Mouse (Mus musculus) natural killer cell, adult 2 months (primary cell): ENCODE data around the gene Pla2g2f.

Experiments used
- DNase-seq, 2 experiments: peaks; one replicate each; pipeline ENCODE4 v3.0.0; 2022; ENCODE audit warnings: low spot score in 2 of 2

Gene Pla2g2f

GRCm38 (mm10) chr4:138757416-138757815 is at the start of gene Pla2g2f:
Gene Pla2g2f (minus strand): TSS chr4:138757626.
- no peak for DNase-seq

- no peak for DNase-seq
Measured at GRCm38 (mm10) chr4:138806920-138807541, 49.6 kb upstream of the Pla2g2f start.

- DNase-seq, result no peak
Measured at GRCm38 (mm10) chr4:138806160-138806559, 48.7 kb upstream of the Pla2g2f start.

- no peak for DNase-seq
Measured at GRCm38 (mm10) chr4:138805248-138805647, 47.8 kb upstream of the Pla2g2f start.

GRCm38 (mm10) chr4:138802917-138803316 is 45.5 kb upstream of the Pla2g2f start:
- no peak for DNase-seq

- no peak for DNase-seq
Measured at GRCm38 (mm10) chr4:138801631-138802030, 44.2 kb upstream of the Pla2g2f start.

- no peak for DNase-seq
Measured at GRCm38 (mm10) chr4:138800134-138800744, 42.8 kb upstream of the Pla2g2f start.

GRCm38 (mm10) chr4:138797217-138797570 is 39.8 kb upstream of the Pla2g2f start:
- DNase-seq, result no peak

- DNase-seq, result no peak
Measured at GRCm38 (mm10) chr4:138796513-138797216, 39.2 kb upstream of the Pla2g2f start.

GRCm38 (mm10) chr4:138794344-138794743 is 36.9 kb upstream of the Pla2g2f start:
- no peak for DNase-seq

- no peak for DNase-seq
Measured at GRCm38 (mm10) chr4:138793276-138793675, 35.9 kb upstream of the Pla2g2f start.

- no peak for DNase-seq
Measured at GRCm38 (mm10) chr4:138792599-138792998, 35.2 kb upstream of the Pla2g2f start.

- DNase-seq, result no peak
Measured at GRCm38 (mm10) chr4:138791452-138791851, 34.0 kb upstream of the Pla2g2f start.

- DNase-seq, result no peak
Measured at GRCm38 (mm10) chr4:138788381-138788780, 31.0 kb upstream of the Pla2g2f start.

GRCm38 (mm10) chr4:138786141-138786540 is 28.7 kb upstream of the Pla2g2f start:
- DNase-seq, result no peak

GRCm38 (mm10) chr4:138785721-138786120 is 28.3 kb upstream of the Pla2g2f start:
- DNase-seq, result no peak

GRCm38 (mm10) chr4:138782098-138782497 is 24.7 kb upstream of the Pla2g2f start:
- DNase-seq, result no peak

GRCm38 (mm10) chr4:138780300-138780699 is 22.9 kb upstream of the Pla2g2f start:
- DNase-seq, result no peak

GRCm38 (mm10) chr4:138777417-138778407 is 20.3 kb upstream of the Pla2g2f start:
- DNase-seq, result no peak

- DNase-seq, result no peak
Measured at GRCm38 (mm10) chr4:138775435-138775834, 18.0 kb upstream of the Pla2g2f start, which contains the start of gene Pla2g2d. Gene Pla2g2d (plus strand): TSS chr4:138775735.

GRCm38 (mm10) chr4:138772386-138772785 is 15.0 kb upstream of the Pla2g2f start:
- no peak for DNase-seq

GRCm38 (mm10) chr4:138771970-138772369 is 14.5 kb upstream of the Pla2g2f start:
- no peak for DNase-seq
